In the genomic region with DNA sequence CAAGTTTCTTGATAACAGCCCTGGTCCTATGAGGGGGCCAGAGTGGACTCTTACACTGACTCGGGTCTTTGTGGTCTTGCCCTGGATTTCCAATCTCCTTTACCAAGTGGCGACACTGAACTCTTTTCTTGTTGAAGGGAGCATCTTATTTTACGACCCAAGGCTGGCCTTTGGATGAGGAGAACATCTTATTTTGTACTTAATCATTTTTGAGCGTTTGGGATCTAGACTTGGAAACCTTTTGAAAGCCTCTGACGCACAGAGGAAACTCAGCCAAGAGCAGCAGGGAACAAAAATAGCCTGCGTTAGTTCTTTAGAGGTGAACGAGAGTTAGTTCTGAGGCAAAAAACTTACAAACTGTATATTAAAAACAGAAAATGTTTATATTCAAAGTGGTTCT, we compare ENCODE assay signal across 12 mouse cellular contexts. TPM values are rescaled to one million over a fixed set of nuclear protein-coding genes. Genes with fewer than 3 reads are reported as not detected.
A peak's percentile ranks its signal among the peaks of the same experiment; 100 is the strongest.
DNase-seq lines count a peak whose midpoint lies in the region; ATAC-seq and TF ChIP-seq lines count a peak whose summit lies in the region.
"Had no signal": no experiment of that assay in that cellular context is flagged by ENCODE, and none has a peak within 500 bp of the region (broad histone marks: within the 10 kb centered on the region; RNA-seq: fewer than 3 reads in every experiment).

No protein-coding gene starts in this region.

- no peak overlapping the region for H3K27ac ChIP-seq in limb, embryonic 14.5 days (replicated peaks; ENCODE audit: low read depth, low read length)
- H3K27ac ChIP-seq in limb, embryonic 10.5 days = no peak overlapping the region
- no peak overlapping the region for H3K27ac ChIP-seq in hindbrain, embryonic 13.5 days
- H3K27ac ChIP-seq: forebrain, embryonic 13.5 days; liver, embryonic 12.5 days had no signal

- no peak overlapping the region for H3K9ac ChIP-seq in limb, embryonic 14.5 days (ENCODE audit: low read depth, low read length, severe bottlenecking)
- H3K9ac ChIP-seq in hindbrain, embryonic 13.5 days = no peak overlapping the region
- H3K9ac ChIP-seq: forebrain, embryonic 13.5 days; liver, embryonic 12.5 days had no signal

- 73% methylated on average over 7 of the region's 7 CpGs for WGBS in limb, embryonic 14.5 days
- 91% methylated on average over 7 of the region's 7 CpGs for WGBS in limb, embryonic 10.5 days
- WGBS in hindbrain, embryonic 13.5 days = 83% methylated on average over 7 of the region's 7 CpGs

- TF ChIP-seq POLR2A in limb, embryonic 14.5 days (IDR thresholded peaks at IDR 0.05; ENCODE audit: borderline replicate concordance, extremely low read depth, insufficient read depth, insufficient read length) = no peak

- peak; percentile 61 for DNase-seq in limb, embryonic 14.5 days (ENCODE audit: low spot score)
- no peak for DNase-seq in limb, embryonic 10.5 days (ENCODE audit: low spot score)
- DNase-seq in gastrocnemius, adult 8-10 months (ENCODE audit: low spot score in 2 of 2) = peak; percentile 14 to 21
- DNase-seq in heart, postnatal 14 days = peak; percentile 54 to 55
- DNase-seq in lung, postnatal 25 days (ENCODE audit: low spot score) = peak; percentile 54

- no peaks in the 10 kb centered on the region for H3K36me3 ChIP-seq in limb, embryonic 14.5 days (ENCODE audit: control insufficient read depth, insufficient read depth, low read length)
- no peaks in the 10 kb centered on the region for H3K36me3 ChIP-seq in limb, embryonic 10.5 days
- H3K36me3 ChIP-seq in hindbrain, embryonic 13.5 days = no peaks in the 10 kb centered on the region
- H3K36me3 ChIP-seq: liver, embryonic 12.5 days had no signal

- H3K27me3 ChIP-seq in limb, embryonic 14.5 days (ENCODE audit: control insufficient read depth, insufficient read depth, low read length) = no peaks in the 10 kb centered on the region
- peaks cover 6% of the 10 kb centered on the region; the same call in 1 of the 2 replicates for H3K27me3 ChIP-seq in limb, embryonic 10.5 days (ENCODE audit: low read depth, poor library complexity, severe bottlenecking)
- H3K27me3 ChIP-seq in hindbrain, embryonic 13.5 days = peaks cover 15% of the 10 kb centered on the region

- H3K4me1 ChIP-seq in limb, embryonic 14.5 days (ENCODE audit: control insufficient read depth, insufficient read depth, low read length) = peaks cover 10% of the 10 kb centered on the region
- peaks cover 15% of the 10 kb centered on the region for H3K4me1 ChIP-seq in limb, embryonic 10.5 days
- peaks cover 19% of the 10 kb centered on the region for H3K4me1 ChIP-seq in hindbrain, embryonic 13.5 days (replicated peaks)

- H3K4me3 ChIP-seq in limb, embryonic 14.5 days (replicated peaks; ENCODE audit: low read length) = no peak overlapping the region
- H3K4me3 ChIP-seq in limb, embryonic 10.5 days = no peak overlapping the region
- no peak overlapping the region for H3K4me3 ChIP-seq in hindbrain, embryonic 13.5 days
- H3K4me3 ChIP-seq: forebrain, embryonic 13.5 days; liver, embryonic 12.5 days had no signal

- H3K9me3 ChIP-seq in limb, embryonic 14.5 days (ENCODE audit: control insufficient read depth, low read length) = no peaks in the 10 kb centered on the region
- H3K9me3 ChIP-seq in limb, embryonic 10.5 days (replicated peaks) = no peaks in the 10 kb centered on the region
- no peaks in the 10 kb centered on the region for H3K9me3 ChIP-seq in hindbrain, embryonic 13.5 days
- H3K9me3 ChIP-seq: forebrain, embryonic 13.5 days; liver, embryonic 12.5 days had no signal

- H3K4me2 ChIP-seq in limb, embryonic 14.5 days (replicated peaks; ENCODE audit: low read depth, low read length, severe bottlenecking) = no peak overlapping the region
- H3K4me2 ChIP-seq in hindbrain, embryonic 13.5 days = no peak overlapping the region
- H3K4me2 ChIP-seq: forebrain, embryonic 13.5 days; liver, embryonic 12.5 days had no signal

- intact Hi-C loops in heart, postnatal 14 days (cut with DNase I) = no loop called here

- no peak for ATAC-seq in limb, embryonic 14.5 days (ENCODE audit: low FRiP score, low read depth)
- no peak for ATAC-seq in activated CD4-positive, CD25-positive, alpha-beta regulatory T cell, adult 4 months
- ATAC-seq in hindbrain, embryonic 13.5 days (ENCODE audit: low FRiP score) = no peak
- ATAC-seq: forebrain, embryonic 13.5 days; liver, embryonic 12.5 days had no signal

RNA-seq across cellular contexts. Expression of a gene that starts 4.5 kb away (rescaled TPM):
- 4.9 and 6.4 TPM in 2 replicates for polyA plus RNA-seq in limb, embryonic 14.5 days (2012; rRNA removed)
- 6.8 TPM in 2 replicates for polyA plus RNA-seq in limb, embryonic 14.5 days (2014; fragmentation: Nextera tagmentation; extraction: Ambion mirVana)
- 1.2 and 2.1 TPM in 2 replicates for polyA plus RNA-seq in limb, embryonic 10.5 days (2016; fragmentation: Nextera tagmentation; extraction: Ambion mirVana)
- total RNA-seq in gastrocnemius, adult 8-10 months (2022) = 1 to 10 TPM; 2.5 to 6.8 (median 3.7) TPM
- total RNA-seq in heart, postnatal 14 days (2021) = 10 to 100 TPM; 16.0 to 19.2 TPM
- under 1 TPM; 0.11 to 0.25 TPM for polyA plus RNA-seq in activated CD4-positive, CD25-positive, alpha-beta regulatory T cell, adult 4 months (2017; shearing (Covaris generic))
- 4.4 and 5.2 TPM in 2 replicates for polyA plus RNA-seq in hindbrain, embryonic 13.5 days (2015; fragmentation: Nextera tagmentation; extraction: Ambion mirVana)

RNA-seq across cellular contexts. Expression of a gene that starts 46.8 kb away (rescaled TPM):
- not detected in 2 replicates for polyA plus RNA-seq in limb, embryonic 14.5 days (2012; rRNA removed)
- not detected in 2 replicates for polyA plus RNA-seq in limb, embryonic 14.5 days (2014; fragmentation: Nextera tagmentation; extraction: Ambion mirVana)
- not detected in 2 replicates for polyA plus RNA-seq in limb, embryonic 10.5 days (2016; fragmentation: Nextera tagmentation; extraction: Ambion mirVana)
- not detected for total RNA-seq in gastrocnemius, adult 8-10 months (2022)
- under 1 TPM in 1 of 2 experiments, not detected in 1; 0.55 TPM for total RNA-seq in heart, postnatal 14 days (2021)
- polyA plus RNA-seq in activated CD4-positive, CD25-positive, alpha-beta regulatory T cell, adult 4 months (2017; shearing (Covaris generic)) = not detected
- not detected in 2 replicates for polyA plus RNA-seq in hindbrain, embryonic 13.5 days (2015; fragmentation: Nextera tagmentation; extraction: Ambion mirVana)
- total RNA-seq: ES-E14; hematopoietic stem cell, adult 5-6 weeks; megakaryocyte-erythroid progenitor cell, adult 5-6 weeks had no signal
- polyA plus RNA-seq: forebrain, embryonic 13.5 days; liver, embryonic 12.5 days had no signal
